Mouse (Mus musculus) embryonic facial prominence, embryonic 13.5 days (tissue): ENCODE data around the gene Gm49384. TPM values are rescaled to one million over a fixed set of nuclear protein-coding genes. Genes with fewer than 3 reads are reported as not detected.
"Not testable (repeated sequence)": the region's sequence is repeated elsewhere in the genome, so short reads cannot be mapped to it uniquely, and the experiment has no call there.

Source experiments
- ATAC-seq: fragments of 200-750 bp; cut with Nextera tagmentation; 2 replicates; pipeline ENCODE4 v1.8.0; 2017; ENCODE audit warnings: low read depth; ENCODE audit not compliant: insufficient number of reproducible peaks, insufficient read depth, low FRiP score, low TSS enrichment
- H3K27ac ChIP-seq: fragments of 300-500 bp; sonication (generic); 2 replicates; pipeline ENCODE4 v1.5.1; 2015; ENCODE audit warnings: moderate library complexity, mild to moderate bottlenecking, inconsistent platforms
- H3K27me3 ChIP-seq: fragments of 300-500 bp; sonication (generic); 2 replicates; pipeline ENCODE4 v1.6.1; 2015; ENCODE audit warnings: mild to moderate bottlenecking, inconsistent platforms
- H3K36me3 ChIP-seq: fragments of 300-500 bp; sonication (generic); 2 replicates; pipeline ENCODE4 v1.6.1; 2015; ENCODE audit warnings: mild to moderate bottlenecking, inconsistent platforms
- H3K4me1 ChIP-seq: fragments of 300-500 bp; sonication (generic); 2 replicates; pipeline ENCODE4 v1.6.1; 2015; ENCODE audit warnings: inconsistent platforms
- H3K4me2 ChIP-seq: fragments of 300-500 bp; sonication (generic); 2 replicates; pipeline ENCODE4 v1.6.1; 2015; ENCODE audit warnings: moderate library complexity, mild to moderate bottlenecking, inconsistent platforms
- H3K4me3 ChIP-seq: fragments of 300-500 bp; sonication (generic); 2 replicates; pipeline ENCODE4 v1.5.1; 2015; ENCODE audit warnings: mild to moderate bottlenecking, inconsistent platforms
- H3K9ac ChIP-seq: fragments of 300-500 bp; sonication (generic); 2 replicates; pipeline ENCODE4 v1.6.1; 2015; ENCODE audit warnings: mild to moderate bottlenecking, inconsistent platforms
- H3K9me3 ChIP-seq: fragments of 300-500 bp; sonication (generic); 2 replicates; pipeline ENCODE4 v1.6.1; 2016; ENCODE audit warnings: inconsistent platforms
- WGBS: fragments of 180-500 bp; shearing (Covaris S2); methylation state at CpG from one replicate; pipeline ENCODE4 v1.1.7; 2015; ENCODE audit warnings: mixed read lengths; 5-methylcytosine and 5-hydroxymethylcytosine counted together
- polyA plus RNA-seq: library from polyadenylated mRNA; unstranded; fragments of >200 nt; fragmentation: Nextera tagmentation; extraction: Ambion mirVana; gene quantifications from 2 replicates; pipeline ENCODE4 v1.2.1, GENCODE M21; 2015

Gene Gm49384
- polyA plus RNA-seq, 1 experiment from 2014 or later = 33.9 TPM

DNA sequence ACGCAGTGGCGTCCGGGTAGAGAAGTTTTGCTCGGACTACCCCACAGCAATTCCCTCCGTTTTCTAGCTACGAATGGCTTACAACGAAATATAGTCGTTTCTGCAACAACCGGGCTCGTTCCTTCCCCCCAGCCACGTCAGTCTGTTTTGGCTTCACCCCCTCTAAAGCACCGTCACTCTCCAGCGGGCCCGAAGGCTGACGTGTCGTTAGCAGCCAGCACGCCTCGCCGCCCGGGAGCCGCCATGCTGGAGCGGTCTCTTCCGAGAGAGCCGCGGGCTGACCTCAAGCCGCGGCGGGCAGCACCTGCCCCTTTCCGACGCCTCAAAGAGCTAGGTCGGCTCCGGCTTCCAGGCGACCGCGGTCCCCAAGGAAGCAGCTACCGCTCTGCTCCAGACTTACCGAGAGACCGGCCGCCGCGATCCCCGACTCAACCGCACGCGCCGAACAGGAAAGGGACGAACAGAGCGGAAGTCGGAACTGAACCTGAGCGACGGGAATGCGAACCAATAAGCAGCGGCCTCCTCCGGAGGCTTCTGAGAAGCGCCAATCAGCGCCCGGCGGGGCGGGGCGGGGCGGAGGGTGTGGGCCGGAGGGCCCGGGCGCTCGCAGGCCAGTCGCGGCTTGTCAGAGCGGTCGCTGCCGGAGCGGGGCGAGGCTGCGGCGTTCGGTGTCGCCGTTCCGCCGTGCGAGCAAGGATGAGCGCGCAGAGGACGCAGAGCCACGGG is 20.3 kb downstream of the Gm49384 start, which contains the start of the genes Rpl36al and Mgat2:
Gene Rpl36al, minus strand, starts transcription at position 501 of the 726 bp plus-strand sequence.
Gene Mgat2, plus strand, starts transcription at position 575 of the 726 bp plus-strand sequence.
- Histone ChIP-seq H3K27ac (peak within 1 kb of the TSS; percentile 90), H3K9me3 (no peaks in the 10 kb centered on the region), H3K27me3 (no peaks in the 10 kb centered on the region), H3K9ac (peak within 1 kb of the TSS; percentile 93), H3K4me2 (peak within 1 kb of the TSS; percentile 95), H3K4me3 (peak within 1 kb of the TSS; percentile 87), H3K4me1 (peaks cover 25% of the 10 kb centered on the region), H3K36me3 (peaks cover 19% of the 10 kb centered on the region)
- WGBS = under 1% methylated on average over 83 of the region's 84 CpGs
- ATAC-seq = peak; percentile 98

DNA sequence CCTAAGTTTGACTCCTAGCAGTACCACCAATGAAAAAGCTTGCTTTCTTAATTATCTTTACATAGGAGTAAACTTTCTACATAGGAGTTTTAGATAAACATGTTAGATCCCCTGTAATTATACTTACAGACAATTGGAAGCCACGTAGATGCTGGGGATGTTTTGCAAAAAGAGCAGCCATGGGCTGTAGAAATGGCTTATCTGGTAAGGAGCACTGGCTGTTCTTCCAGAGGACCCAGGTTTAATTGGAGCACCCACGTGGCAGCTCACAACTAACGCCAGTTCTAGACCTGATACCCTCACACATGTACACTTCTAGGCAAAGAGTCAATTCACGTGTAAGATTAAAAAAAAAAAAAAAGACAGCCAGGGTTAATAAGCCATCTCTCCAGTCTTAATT is 22.3 kb downstream of the Gm49384 start:
- WGBS = 92% methylated on average over 4 of the region's 4 CpGs

GRCm38 (mm10) chr12:69179371-69179770 is 24.7 kb downstream of the Gm49384 start:
- WGBS = 85% methylated on average over 12 of the region's 12 CpGs
- H3K9ac ChIP-seq = no peak overlapping the region
- H3K4me2 ChIP-seq = no peak overlapping the region
- no peak overlapping the region for H3K4me3 ChIP-seq
- H3K9me3 ChIP-seq = no peaks in the 10 kb centered on the region
- H3K4me1 ChIP-seq = 0 out of 2 replicates have a peak, but pooled peaks cover 5% of the 10 kb centered on the region
- no peak for ATAC-seq
- no peaks in the 10 kb centered on the region for H3K27me3 ChIP-seq
- peaks cover 27% of the 10 kb centered on the region for H3K36me3 ChIP-seq
- H3K27ac ChIP-seq = no peak overlapping the region

More for the DNA sequence above, 22.3 kb downstream of the Gm49384 start:
- H3K9ac ChIP-seq = no peak overlapping the region
- no peak overlapping the region for H3K4me3 ChIP-seq
- H3K9me3 ChIP-seq = no peaks in the 10 kb centered on the region
- no peak overlapping the region for H3K27ac ChIP-seq
- ATAC-seq = no peak
- no peaks in the 10 kb centered on the region for H3K27me3 ChIP-seq
- H3K36me3 ChIP-seq = peaks cover 14% of the 10 kb centered on the region
- peaks cover 18% of the 10 kb centered on the region for H3K4me1 ChIP-seq
- no peak overlapping the region for H3K4me2 ChIP-seq

DNA sequence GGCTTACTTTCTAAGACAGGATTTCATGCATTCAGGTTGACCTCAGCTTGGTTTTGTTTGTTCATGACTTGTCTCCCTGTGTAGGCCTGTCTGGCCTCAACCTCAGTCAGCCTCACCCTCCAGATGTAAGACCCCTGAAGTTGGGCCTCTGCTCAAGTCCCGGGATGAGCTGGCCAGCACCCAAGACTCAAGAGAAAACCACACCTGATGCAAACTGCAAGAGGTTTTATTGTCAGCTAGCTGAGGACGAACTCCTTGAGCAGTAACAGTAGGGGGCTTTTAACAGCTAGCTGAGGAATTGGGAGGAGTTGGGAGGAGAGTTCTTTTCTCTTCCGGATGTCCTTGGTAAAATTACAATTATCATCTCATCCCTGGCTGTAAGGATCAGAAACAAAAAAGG is 26.5 kb downstream of the Gm49384 start:
- Histone ChIP-seq H3K27me3 (no peaks in the 10 kb centered on the region), H3K9me3 (no peaks in the 10 kb centered on the region), H3K27ac (no peak overlapping the region), H3K4me2 (no peak overlapping the region), H3K9ac (no peak overlapping the region), H3K4me3 (no peak overlapping the region), H3K4me1 (no peaks in the 10 kb centered on the region), H3K36me3 (peaks cover 31% of the 10 kb centered on the region)
- ATAC-seq = no peak
- WGBS = 81% methylated on average over 3 of the region's 3 CpGs

DNA sequence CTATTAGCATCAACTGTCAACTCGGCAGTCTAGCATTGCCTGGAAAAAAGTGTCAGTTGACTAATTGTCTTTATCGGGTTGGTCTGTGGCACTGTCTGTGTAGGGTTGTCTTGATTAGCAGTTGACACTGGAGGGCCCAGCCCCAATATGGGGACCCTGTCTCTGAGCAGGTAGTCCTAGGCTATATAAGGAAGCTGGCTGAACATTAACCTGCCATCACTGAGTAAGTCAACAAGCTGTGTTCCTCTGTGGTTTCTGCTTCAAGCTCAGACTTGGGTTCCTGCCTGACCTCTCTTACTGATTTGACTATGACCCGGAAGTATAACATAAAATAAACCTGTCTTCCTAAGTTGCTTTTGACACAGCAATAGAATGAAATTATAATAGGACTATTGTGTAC is 28.1 kb downstream of the Gm49384 start:
- H3K36me3 ChIP-seq = peaks cover 30% of the 10 kb centered on the region
- H3K27ac ChIP-seq = no peak overlapping the region
- H3K4me3 ChIP-seq = no peak overlapping the region
- H3K4me2 ChIP-seq = no peak overlapping the region
- no peaks in the 10 kb centered on the region for H3K9me3 ChIP-seq
- no peak overlapping the region for H3K9ac ChIP-seq
- 91% methylated on average over 3 of the region's 3 CpGs for WGBS
- no peaks in the 10 kb centered on the region for H3K27me3 ChIP-seq
- H3K4me1 ChIP-seq = no peaks in the 10 kb centered on the region
- ATAC-seq = no peak

- Histone ChIP-seq H3K9ac (no peak overlapping the region), H3K27ac (no peak overlapping the region), H3K4me1 (peaks cover 11% of the 10 kb centered on the region), H3K36me3 (peaks cover 25% of the 10 kb centered on the region), H3K4me2 (no peak overlapping the region), H3K9me3 (no peaks in the 10 kb centered on the region), H3K4me3 (no peak overlapping the region), H3K27me3 (no peaks in the 10 kb centered on the region)
- 95% methylated on average over 2 of the region's 2 CpGs for WGBS
- no peak for ATAC-seq
Measured at GRCm38 (mm10) chr12:69171307-69171706, 32.8 kb downstream of the Gm49384 start.

DNA sequence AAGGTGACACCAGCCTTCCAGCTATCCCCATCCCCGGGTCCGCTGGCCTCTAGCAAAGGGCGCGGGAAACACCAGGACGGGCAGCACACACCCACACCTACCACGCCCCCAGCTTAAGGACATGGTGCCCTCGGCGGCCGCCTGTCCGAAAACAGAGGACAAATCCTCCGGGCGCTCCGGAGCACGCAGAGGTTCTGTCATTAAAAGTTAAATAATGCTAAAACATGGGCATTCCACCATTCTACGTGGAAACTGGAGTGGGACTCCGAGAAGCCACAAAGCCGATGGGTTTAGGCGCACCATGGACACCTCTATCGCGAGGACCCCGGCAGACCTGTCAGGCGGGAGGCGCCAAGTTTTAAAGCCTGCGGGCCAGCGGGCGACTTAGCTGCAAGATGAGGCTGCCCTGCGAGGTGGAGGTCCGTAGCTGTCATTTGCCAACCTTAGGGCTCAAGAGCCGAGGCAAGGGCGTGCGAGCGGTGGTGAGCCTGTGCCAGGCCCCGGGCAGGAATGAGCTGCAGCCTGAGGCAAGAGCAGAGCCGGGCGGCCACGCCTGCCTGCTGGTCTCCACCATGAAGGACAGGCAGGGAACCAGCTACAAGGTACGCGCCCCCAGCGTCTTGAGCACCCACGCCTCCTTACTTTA is 35.5 kb downstream of the Gm49384 start, which contains the start of gene Lrr1:
Gene Lrr1, plus strand, starts transcription at position 354 of the 646 bp plus-strand sequence.
- H3K4me2 ChIP-seq = peak within 1 kb of the TSS; percentile 90
- no peaks in the 10 kb centered on the region for H3K27me3 ChIP-seq
- peaks cover 12% of the 10 kb centered on the region; the same call in 1 of the 2 replicates for H3K36me3 ChIP-seq
- peak; percentile 89 for ATAC-seq
- H3K9me3 ChIP-seq = no peaks in the 10 kb centered on the region
- peak within 1 kb of the TSS; percentile 80 for H3K27ac ChIP-seq
- peak within 1 kb of the TSS; percentile 81 for H3K9ac ChIP-seq
- H3K4me1 ChIP-seq = peaks cover 11% of the 10 kb centered on the region
- WGBS = under 1% methylated on average over 40 of the region's 40 CpGs
- H3K4me3 ChIP-seq = peak within 1 kb of the TSS; percentile 89

GRCm38 (mm10) chr12:69167656-69168460 is 36.2 kb downstream of the Gm49384 start:
- ATAC-seq = no peak
- 8% methylated on average over 18 of the region's 18 CpGs for WGBS
- Histone ChIP-seq H3K27me3 (no peaks in the 10 kb centered on the region), H3K9ac (peak overlapping the region; percentile 81), H3K27ac (peak overlapping the region; percentile 80), H3K4me3 (peak overlapping the region; percentile 89), H3K9me3 (no peaks in the 10 kb centered on the region), H3K4me2 (peak overlapping the region; percentile 90), H3K4me1 (peaks cover 11% of the 10 kb centered on the region), H3K36me3 (peaks cover 7% of the 10 kb centered on the region; the same call in 1 of the 2 replicates)

DNA sequence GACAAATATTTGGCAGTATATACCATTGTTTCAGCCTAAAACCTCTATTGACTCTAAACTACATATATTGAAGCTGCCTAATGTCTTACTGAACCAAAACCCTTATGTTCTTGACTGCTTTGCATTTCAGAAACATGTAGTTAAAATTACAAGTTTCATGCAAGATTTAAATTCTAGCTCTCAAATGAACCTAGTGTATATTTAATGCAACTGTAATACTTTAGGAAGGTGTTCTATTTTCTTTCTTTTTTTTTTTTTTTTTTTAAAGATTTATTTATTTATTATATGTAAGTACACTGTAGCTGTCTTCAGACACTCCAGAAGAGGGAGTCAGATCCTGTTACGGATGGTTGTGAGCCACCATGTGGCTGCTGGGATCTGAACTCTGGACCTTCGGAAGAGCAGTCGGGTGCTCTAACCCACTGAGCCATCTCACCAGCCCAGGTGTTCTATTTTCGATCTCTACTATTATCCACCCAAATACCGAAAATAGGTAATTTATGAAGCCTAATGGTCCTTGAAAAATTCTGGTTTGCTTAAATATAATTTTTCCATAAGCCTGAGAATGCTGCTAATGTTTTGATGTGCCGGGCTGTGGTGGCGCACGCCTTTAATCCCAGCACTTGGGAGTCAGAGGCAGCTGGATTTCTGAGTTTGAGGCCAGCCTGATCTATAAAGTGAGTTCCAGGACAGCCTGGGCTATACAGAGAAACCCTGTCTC is 37.0 kb downstream of the Gm49384 start:
- not testable (repeated sequence) for H3K4me2 ChIP-seq, H3K27ac ChIP-seq, H3K36me3 ChIP-seq, ATAC-seq, H3K9me3 ChIP-seq, H3K27me3 ChIP-seq, H3K9ac ChIP-seq, H3K4me3 ChIP-seq
- WGBS = 70% methylated on average over 8 of the region's 8 CpGs
- peaks cover 11% of the 10 kb centered on the region for H3K4me1 ChIP-seq

DNA sequence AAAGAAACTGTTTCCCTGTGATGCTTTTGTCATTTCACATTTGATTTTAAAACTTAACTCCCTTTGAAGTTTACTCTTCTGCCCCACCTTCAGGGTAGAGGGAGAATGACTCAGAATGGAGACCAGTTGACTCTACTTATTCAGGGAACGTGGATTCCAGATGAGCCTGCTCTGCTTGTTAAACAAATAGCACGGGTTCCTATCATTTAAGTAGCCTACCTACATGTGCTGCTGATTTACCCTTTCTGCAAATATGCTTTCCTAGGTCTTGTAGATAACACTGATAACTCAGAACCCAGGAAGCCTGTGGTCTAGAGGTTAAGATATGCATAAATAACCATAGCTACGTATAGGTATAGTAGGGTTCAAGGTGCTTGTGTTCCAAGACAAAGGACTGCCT is 39.2 kb downstream of the Gm49384 start:
- Histone ChIP-seq H3K27me3 (no peaks in the 10 kb centered on the region), H3K4me1 (peaks cover 11% of the 10 kb centered on the region), H3K9me3 (no peaks in the 10 kb centered on the region), H3K27ac (no peak overlapping the region), H3K4me3 (no peak overlapping the region), H3K36me3 (no peaks in the 10 kb centered on the region), H3K4me2 (no peak overlapping the region), H3K9ac (0 out of 2 replicates have a peak overlapping the region, but pooled peaks have one; percentile 6)
- WGBS = 46% methylated on average over 3 of the region's 3 CpGs
- ATAC-seq = no peak

- H3K27me3 ChIP-seq, H3K4me2 ChIP-seq, H3K27ac ChIP-seq, ATAC-seq, H3K9me3 ChIP-seq, H3K4me3 ChIP-seq, H3K4me1 ChIP-seq, H3K36me3 ChIP-seq, H3K9ac ChIP-seq: not testable (repeated sequence)
- WGBS = 85% methylated on average over 4 of the region's 4 CpGs
Measured at GRCm38 (mm10) chr12:69163586-69163985, 40.5 kb downstream of the Gm49384 start.
